Comparison of ENCODE assay signal across 8 mouse cellular contexts in the genomic region with DNA sequence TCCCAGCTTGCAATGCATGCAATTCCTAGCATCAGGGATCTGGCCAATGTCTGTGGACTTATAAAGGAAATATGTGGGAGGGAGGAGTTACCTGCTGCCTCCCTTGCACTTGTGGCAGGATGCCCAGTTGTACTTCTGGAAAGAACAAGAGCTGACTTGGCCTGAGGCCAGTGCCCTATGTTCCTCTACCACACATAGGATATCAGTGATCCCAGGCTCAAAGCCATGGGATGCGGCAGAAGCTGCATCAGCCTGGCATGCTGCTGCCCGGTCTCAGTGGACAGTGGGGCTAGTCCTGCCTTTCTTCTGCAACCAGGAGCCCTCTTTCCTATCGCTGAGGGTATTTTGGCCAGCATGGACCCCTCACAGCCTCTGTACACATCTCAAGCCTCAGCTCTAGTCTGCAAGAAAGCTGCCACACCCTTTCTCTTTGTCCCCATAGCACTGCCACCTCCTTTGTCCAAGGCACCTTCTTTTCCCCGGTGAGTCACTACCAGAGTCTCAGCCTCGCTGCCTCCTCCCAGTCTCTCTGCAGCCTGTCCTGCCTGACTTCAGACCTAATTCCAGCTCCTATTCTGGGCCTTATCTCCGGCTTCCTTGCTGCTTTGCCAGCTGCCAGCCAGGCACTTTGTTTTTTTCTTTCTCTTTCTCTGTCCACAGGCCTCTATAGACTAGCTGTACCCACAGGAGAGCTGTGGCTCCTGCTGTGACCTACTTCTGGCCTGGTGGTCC. TPM values are rescaled to one million over a fixed set of nuclear protein-coding genes. Genes with fewer than 3 reads are reported as not detected.
DNase-seq lines count a peak whose midpoint lies in the region; ATAC-seq and TF ChIP-seq lines count a peak whose summit lies in the region.

No protein-coding gene starts in this region.

- WGBS in intestine, embryonic 16.5 days = 45% methylated on average over 6 of the region's 6 CpGs

- ATAC-seq in CD4-positive, CD25-positive, alpha-beta regulatory T cell, adult 4 months = no peak
- ATAC-seq in intestine, embryonic 16.5 days = peak; percentile 50

- H3K27me3 ChIP-seq in intestine, embryonic 16.5 days (replicated peaks; ENCODE audit: control insufficient read depth, insufficient read depth, low read length) = no peaks in the 10 kb centered on the region
- H3K27me3 ChIP-seq in myocyte (ENCODE audit: control insufficient read depth, insufficient read depth, insufficient read length) = no peaks in the 10 kb centered on the region

- no peak overlapping the region for H3K4me3 ChIP-seq in intestine, embryonic 16.5 days (ENCODE audit: low read length)
- no peak overlapping the region for H3K4me3 ChIP-seq in myocyte

- H3K9ac ChIP-seq in intestine, embryonic 16.5 days (ENCODE audit: low read depth, low read length) = peak overlapping the region; percentile 38; the same call in 1 of the 2 replicates

- no peaks in the 10 kb centered on the region for H3K9me3 ChIP-seq in intestine, embryonic 16.5 days (ENCODE audit: control insufficient read depth, low read length)

- H3K36me3 ChIP-seq in intestine, embryonic 16.5 days (ENCODE audit: control insufficient read depth, insufficient read depth, low read length) = no peaks in the 10 kb centered on the region
- H3K36me3 ChIP-seq in myocyte (ENCODE audit: control insufficient read depth, insufficient read depth) = no peaks in the 10 kb centered on the region

- 0 out of 2 replicates have a peak overlapping the region, but pooled peaks have one; percentile 4 for H3K4me2 ChIP-seq in intestine, embryonic 16.5 days (ENCODE audit: low read depth, low read length)
- H3K4me2 ChIP-seq in myocyte (ENCODE audit: low read depth) = peak overlapping the region; percentile 86

- H3K79me2 ChIP-seq in myocyte (ENCODE audit: control insufficient read depth, insufficient read depth) = peaks cover 16% of the 10 kb centered on the region

- TF ChIP-seq POLR2A in myocyte (IDR thresholded peaks at IDR 0.05; ENCODE audit: insufficient read length, low read depth) = no peak

- no peak overlapping the region for H3ac ChIP-seq in myocyte (ENCODE audit: control insufficient read depth, insufficient read length)

- H3K27ac ChIP-seq in intestine, embryonic 16.5 days (ENCODE audit: low read length) = peak overlapping the region; percentile 92

- peak; percentile 27 for DNase-seq in CD4-positive, CD25-positive, alpha-beta regulatory T cell, adult 2 months (ENCODE audit: low read depth, low spot score)
- peak; percentile 8 for DNase-seq in brain, embryonic 18.5 days (ENCODE audit: low read depth, low spot score)
- peak; percentile 35 to 41 for DNase-seq in frontal cortex, postnatal 25 days (ENCODE audit: low spot score in 2 of 2)
- peak; percentile 66 to 68 for DNase-seq in left cerebral cortex, postnatal 36 days (ENCODE audit: low spot score in 2 of 2)
- DNase-seq in urinary bladder, postnatal 14 days (ENCODE audit: low spot score) = peak; percentile 94

- intact Hi-C loops in left cerebral cortex, postnatal 36 days (cut with DNase I) = no loop called here

- H3K4me1 ChIP-seq in intestine, embryonic 16.5 days (ENCODE audit: control insufficient read depth, insufficient read depth, low read length) = peaks cover 49% of the 10 kb centered on the region

TF ChIP-seq in myocyte, 11 proteins besides CTCF, POLR2A, EP300 and RAD21:
- no peak for TF ChIP-seq TCF12 (IDR thresholded peaks at IDR 0.05; ENCODE audit: insufficient read depth, poor library complexity, severe bottlenecking)
- TF ChIP-seq SRF (IDR thresholded peaks at IDR 0.05; ENCODE audit: control insufficient read depth, insufficient read length, low read depth) = no peak
- TF ChIP-seq TCF3 (IDR thresholded peaks at IDR 0.05; ENCODE audit: insufficient read length, low read depth) = no peak
- no peak for TF ChIP-seq USF1 (IDR thresholded peaks at IDR 0.05; ENCODE audit: low read depth)
- no peak for TF ChIP-seq CEBPB (IDR thresholded peaks at IDR 0.05; ENCODE audit: insufficient read depth, poor library complexity, severe bottlenecking)
- TF ChIP-seq REST (IDR thresholded peaks at IDR 0.05; ENCODE audit: insufficient read depth, insufficient read length) = no peak
- TF ChIP-seq E2F4 (IDR thresholded peaks at IDR 0.05; ENCODE audit: insufficient read depth) = no peak
- TF ChIP-seq MAX (IDR thresholded peaks at IDR 0.05; ENCODE audit: low read depth) = no peak
- no peak for TF ChIP-seq MYOD1 (IDR thresholded peaks at IDR 0.05; ENCODE audit: control insufficient read depth in 1 of 3, insufficient read length in 2 of 3, low read depth in 2 of 3)
- no peak for TF ChIP-seq MYOG (IDR thresholded peaks at IDR 0.05; ENCODE audit: control insufficient read depth in 1 of 3, insufficient read depth in 1 of 3, insufficient read length in 2 of 3, low read depth in 2 of 3)
- TF ChIP-seq POLR2AphosphoS2 (IDR thresholded peaks at IDR 0.05; ENCODE audit: insufficient read length, low read depth) = no peak

RNA-seq across cellular contexts. Expression of a gene that starts 28.0 kb away (rescaled TPM):
- polyA plus RNA-seq in CD4-positive, CD25-positive, alpha-beta regulatory T cell, adult 4 months (2017; shearing (Covaris generic)) = 100 to 1,000 TPM; 225 to 243 TPM
- 168 and 188 TPM in 2 replicates for polyA plus RNA-seq in intestine, embryonic 16.5 days (2015; fragmentation: Nextera tagmentation; extraction: Ambion mirVana)
- 10 to 100 TPM; 56.1 to 60.8 TPM for total RNA-seq in left cerebral cortex, postnatal 36 days (2021)
- polyA plus RNA-seq in myocyte (2012; fragmentation: generic; extraction: Trizol) = 59.2 TPM

RNA-seq across cellular contexts. Expression of a gene that starts 30.3 kb away (rescaled TPM):
- 10 to 100 TPM; 20.1 to 20.5 TPM for polyA plus RNA-seq in CD4-positive, CD25-positive, alpha-beta regulatory T cell, adult 4 months (2017; shearing (Covaris generic))
- polyA plus RNA-seq in intestine, embryonic 16.5 days (2015; fragmentation: Nextera tagmentation; extraction: Ambion mirVana) = 4.0 and 4.2 TPM in 2 replicates
- total RNA-seq in left cerebral cortex, postnatal 36 days (2021) = 10 to 100 TPM in 1 of 2 experiments, 1 to 10 TPM in 1; 7.8 to 13.5 TPM
- 3.3 TPM for polyA plus RNA-seq in myocyte (2012; fragmentation: generic; extraction: Trizol)

RNA-seq across cellular contexts. Expression of a gene that starts 57.4 kb away (rescaled TPM):
- polyA plus RNA-seq in CD4-positive, CD25-positive, alpha-beta regulatory T cell, adult 4 months (2017; shearing (Covaris generic)) = not detected
- polyA plus RNA-seq in intestine, embryonic 16.5 days (2015; fragmentation: Nextera tagmentation; extraction: Ambion mirVana) = 0.67 and 0.71 TPM in 2 replicates
- total RNA-seq in left cerebral cortex, postnatal 36 days (2021) = under 1 TPM in 1 of 2 experiments, not detected in 1; 0.59 TPM
- polyA plus RNA-seq in myocyte (2012; fragmentation: generic; extraction: Trizol) = 0.22 TPM

Comparison
In these comparisons a context has a peak if more than half of its experiments do, and no peak if none do; other contexts are left out.
1. DNase-seq: peak in every context shown above with its lines; median percentile 94 in urinary bladder, postnatal 14 days; 67 in left cerebral cortex, postnatal 36 days; 38 in frontal cortex, postnatal 25 days; 27 in CD4-positive, CD25-positive, alpha-beta regulatory T cell, adult 2 months; 8 in brain, embryonic 18.5 days.